Mouse (Mus musculus): Measurements from ENCODE around the gene Fbln2.
A peak's percentile ranks its signal among the peaks of the same experiment; 100 is the strongest.

The Fbln2 gene

DNA sequence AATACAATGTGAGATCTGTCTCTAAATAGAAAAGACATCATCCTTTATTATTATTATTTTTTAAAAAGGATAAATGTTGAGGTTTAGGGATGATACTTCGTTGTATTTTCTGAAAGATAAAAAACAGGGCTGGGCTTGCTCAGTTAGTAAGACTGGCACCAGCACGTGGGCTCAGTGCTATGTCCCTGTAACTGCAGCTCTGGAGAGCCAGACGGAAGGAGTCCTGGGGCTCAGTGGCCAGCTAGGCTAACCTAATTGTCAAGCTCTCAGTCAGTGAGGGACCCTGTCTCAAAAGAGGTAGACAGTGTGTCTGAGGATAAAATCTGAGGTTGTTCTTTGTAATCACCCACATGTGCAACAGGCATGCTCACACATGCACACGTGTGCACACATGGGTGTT lies 19.3 kb downstream of the Fbln2 start:
- no peak for DNase-seq

GRCm38 (mm10) chr6:91233011-91233410 lies 20.8 kb downstream of the Fbln2 start:
- peak; percentile 64 for DNase-seq

- DNase-seq, result no peak
Observed at GRCm38 (mm10) chr6:91233424-91234015, 21.3 kb downstream of the Fbln2 start.

DNA sequence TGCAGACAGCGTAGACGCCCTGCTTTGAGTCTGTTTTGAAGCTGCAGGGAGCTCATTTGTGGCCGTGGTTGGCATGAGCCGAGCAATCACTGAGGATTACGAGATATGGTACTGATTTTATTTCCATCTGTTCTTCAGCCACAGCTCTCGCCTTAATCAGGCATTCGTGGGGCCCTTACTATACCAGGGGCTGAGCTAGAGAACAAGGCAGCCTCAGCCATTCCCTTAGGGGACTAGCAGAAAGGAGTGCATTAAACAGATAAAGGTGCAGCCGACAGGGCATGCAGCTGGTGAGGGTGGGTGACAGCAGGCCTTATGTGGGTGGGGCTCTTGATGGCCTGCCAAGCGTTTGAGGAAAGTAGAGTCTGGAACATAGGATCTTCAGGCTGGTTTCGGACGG lies 23.8 kb downstream of the Fbln2 start:
- DNase-seq, result no peak

DNA sequence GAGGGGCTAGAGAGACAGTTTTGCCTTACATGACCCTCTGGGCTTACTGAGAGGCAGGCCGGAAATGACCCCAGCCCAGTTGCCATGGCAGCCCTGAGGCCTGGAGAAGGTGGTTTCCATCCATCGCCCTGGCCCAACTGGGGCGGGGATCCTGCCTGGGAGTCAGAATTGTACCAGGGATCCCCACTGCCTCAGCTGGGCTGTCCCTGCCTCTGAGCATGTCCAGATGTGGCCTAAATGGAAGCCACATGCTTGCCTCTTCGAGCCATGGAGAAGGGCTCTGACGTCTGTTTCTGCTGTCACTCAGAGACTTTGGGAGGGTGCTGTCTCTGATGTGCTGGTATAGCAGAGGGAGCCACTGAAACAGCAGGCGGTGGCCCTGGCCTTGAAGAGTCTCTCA lies 24.2 kb downstream of the Fbln2 start:
- no peak for DNase-seq

DNA sequence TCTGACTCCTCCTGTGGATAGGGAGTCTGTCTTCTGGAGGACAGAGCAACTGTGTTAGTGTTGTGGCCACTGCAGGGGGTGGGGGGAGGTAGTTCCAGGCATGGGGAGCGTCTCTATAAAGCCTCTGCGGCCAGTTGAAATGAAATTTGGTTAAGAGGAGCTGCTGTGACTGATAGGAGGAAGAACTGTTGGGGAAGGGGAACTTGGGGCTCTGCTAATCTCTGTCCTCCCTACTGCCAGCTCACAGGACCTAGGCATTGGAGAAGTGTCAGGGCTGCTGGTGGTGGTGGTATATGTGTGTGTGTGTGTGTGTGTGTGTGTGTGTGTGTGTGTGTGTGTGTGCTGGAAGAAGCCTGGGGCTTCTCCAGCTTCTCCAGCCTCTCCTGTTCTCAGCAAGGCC lies 25.0 kb downstream of the Fbln2 start:
- DNase-seq, result no peak

GRCm38 (mm10) chr6:91240537-91240936 lies 28.3 kb downstream of the Fbln2 start:
- DNase-seq, result no peak

GRCm38 (mm10) chr6:91240964-91241363 lies 28.7 kb downstream of the Fbln2 start:
- DNase-seq, result peak; percentile 41

GRCm38 (mm10) chr6:91243395-91243794 lies 31.1 kb downstream of the Fbln2 start:
- no peak for DNase-seq

- no peak for DNase-seq
Observed at GRCm38 (mm10) chr6:91244331-91244730, 32.1 kb downstream of the Fbln2 start.

DNA sequence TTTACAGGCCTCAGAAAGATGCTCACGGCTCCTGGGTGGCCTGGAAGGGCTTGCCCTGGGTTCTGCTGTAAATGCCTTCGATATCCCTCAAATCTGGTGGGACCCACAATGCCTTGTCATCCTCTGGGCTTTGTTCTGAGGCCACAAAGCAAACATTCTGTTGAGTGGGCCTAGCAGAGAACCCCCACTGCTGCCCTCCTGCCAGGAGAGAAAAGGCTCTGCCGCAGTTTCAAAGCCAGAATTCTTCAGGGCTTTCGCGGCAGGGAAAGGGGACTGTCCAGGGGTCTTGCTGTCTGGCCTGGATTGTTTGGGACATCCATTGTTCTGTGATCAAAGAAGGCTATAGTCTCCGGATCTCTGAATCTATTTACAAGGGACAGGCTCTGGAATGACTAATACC lies 33.1 kb downstream of the Fbln2 start:
- DNase-seq, result no peak

GRCm38 (mm10) chr6:91247343-91247742 lies 35.1 kb downstream of the Fbln2 start:
- DNase-seq, result no peak

DNA sequence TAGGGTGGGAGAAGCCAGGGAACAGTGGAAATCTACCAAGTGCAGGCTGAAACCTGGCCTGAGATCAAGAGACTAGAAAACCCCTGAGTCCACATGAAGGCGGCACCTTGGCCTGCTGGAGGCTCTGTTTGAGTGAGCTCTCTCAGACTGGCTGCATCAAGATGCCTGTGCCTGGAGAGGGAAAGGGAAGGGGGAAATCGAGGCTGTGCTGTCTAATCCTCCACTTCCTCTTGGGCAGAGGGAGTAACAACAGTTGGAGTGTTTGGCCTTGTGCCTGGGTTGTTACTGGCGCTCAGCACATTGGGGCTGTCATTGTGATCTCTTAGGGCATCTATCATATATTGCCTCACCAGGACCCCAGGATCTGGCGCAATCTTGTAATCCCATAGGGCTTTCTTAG lies 36.4 kb downstream of the Fbln2 start:
- no peak for DNase-seq

DNA sequence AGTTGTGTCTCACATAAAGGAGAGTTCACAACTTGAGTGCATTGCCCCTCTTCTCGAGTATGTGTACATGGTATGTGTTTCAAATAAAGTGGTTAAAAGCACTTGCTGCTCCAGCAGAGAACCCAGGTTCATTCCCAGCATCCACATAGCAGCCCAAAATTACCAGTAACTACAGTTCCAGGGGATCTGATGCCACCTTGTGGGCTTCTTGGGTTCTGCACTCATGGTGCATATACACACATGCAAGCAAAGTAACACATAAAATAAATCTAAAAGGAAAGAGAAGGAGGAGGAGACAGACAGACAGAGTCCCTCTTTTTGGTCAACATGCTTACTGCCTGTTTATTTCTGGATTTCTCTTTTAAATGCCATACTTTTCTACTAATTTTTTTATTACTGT lies 37.5 kb downstream of the Fbln2 start:
- no peak for DNase-seq

DNA sequence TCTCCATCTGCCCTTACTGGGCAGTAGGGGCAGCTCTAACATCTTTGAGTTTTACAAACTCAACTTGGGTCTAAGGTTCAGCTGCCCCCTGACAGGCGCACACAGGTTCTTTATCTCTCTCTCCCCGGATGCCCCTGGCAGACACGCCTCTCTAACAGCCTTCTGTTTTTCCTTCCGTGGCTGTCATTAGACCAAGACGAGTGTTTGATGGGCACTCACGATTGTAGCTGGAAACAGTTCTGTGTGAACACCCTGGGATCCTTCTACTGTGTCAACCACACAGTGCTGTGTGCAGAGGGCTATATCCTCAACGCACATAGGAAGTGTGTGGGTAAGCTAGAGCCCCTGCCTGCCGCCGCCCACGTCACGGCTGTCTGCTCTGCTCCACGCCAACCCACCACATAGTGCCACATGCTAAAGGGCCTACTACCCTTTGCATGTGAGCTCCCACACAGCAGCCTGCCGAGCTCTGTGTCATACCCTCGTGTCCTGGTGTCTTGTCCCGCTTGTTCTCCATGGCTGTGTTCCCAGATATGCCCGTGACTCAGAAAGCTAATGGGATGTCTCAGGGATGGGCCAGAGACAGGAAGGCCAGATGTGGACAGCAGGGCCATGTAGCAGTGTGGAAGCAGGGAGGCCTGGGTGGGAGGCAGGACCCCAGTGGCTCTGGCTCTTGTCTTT lies 47.3 kb downstream of the Fbln2 start:
- DNase-seq, result no peak

GRCm38 (mm10) chr6:91260347-91260986 lies 48.2 kb downstream of the Fbln2 start:
- no peak for DNase-seq

DNA sequence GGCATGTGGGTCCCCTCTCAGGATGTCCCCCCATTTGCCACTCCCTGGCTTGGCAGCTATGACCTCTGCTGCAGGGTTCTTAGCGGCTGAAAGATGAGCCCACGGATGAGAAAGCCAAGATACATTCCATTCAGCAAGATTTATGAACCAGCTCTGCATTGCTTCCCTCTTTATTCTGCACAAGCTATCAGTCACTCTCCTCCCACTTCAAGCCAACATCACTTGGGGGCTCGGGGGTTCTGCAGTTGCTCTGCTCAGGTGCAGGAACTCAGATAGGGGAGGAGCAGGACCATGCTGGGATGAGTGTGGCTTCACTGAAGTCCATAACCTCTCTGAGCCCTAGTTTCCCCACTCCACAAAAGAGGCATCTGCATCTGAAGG lies 48.7 kb downstream of the Fbln2 start:
- no peak for DNase-seq

DNA sequence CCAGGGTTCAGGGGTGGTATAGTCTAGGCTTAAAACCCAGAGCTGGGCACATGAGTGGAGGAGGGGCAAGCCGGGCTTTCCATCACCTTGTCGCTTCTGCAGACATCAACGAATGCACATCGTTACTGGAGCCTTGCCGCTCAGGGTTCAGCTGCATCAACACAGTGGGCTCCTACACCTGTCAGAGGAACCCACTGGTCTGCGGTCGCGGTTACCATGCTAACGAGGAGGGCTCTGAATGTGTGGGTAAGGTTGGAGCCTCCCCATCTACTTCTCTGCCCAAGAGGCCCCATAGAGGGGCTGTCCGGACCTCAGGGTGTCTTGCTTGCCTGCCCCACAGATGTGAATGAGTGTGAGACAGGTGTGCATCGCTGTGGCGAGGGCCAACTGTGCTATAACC lies 53.4 kb downstream of the Fbln2 start:
- no peak for DNase-seq

GRCm38 (mm10) chr6:91266647-91267046 lies 54.4 kb downstream of the Fbln2 start:
- no peak for DNase-seq

DNA sequence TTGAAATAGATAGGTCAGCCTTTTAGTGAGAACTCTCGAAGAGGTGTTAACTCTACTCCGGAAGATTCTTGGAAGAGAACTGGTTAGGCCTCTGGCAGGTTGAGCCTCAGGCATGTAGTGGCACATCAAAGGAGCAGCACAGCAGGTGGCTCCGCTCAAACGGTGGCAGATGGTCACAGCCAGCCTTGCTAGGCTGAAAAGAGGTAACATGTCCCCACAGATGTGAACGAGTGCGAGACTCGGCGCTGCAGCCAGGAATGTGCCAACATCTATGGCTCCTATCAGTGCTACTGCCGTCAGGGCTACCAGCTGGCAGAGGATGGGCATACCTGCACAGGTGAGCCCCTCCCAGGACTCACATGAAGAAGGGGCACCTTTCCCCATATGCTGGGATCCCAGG lies 56.1 kb downstream of the Fbln2 start:
- no peak for DNase-seq

GRCm38 (mm10) chr6:91277549-91277948 lies 65.3 kb downstream of the Fbln2 start:
- DNase-seq, result peak; percentile 55

DNA sequence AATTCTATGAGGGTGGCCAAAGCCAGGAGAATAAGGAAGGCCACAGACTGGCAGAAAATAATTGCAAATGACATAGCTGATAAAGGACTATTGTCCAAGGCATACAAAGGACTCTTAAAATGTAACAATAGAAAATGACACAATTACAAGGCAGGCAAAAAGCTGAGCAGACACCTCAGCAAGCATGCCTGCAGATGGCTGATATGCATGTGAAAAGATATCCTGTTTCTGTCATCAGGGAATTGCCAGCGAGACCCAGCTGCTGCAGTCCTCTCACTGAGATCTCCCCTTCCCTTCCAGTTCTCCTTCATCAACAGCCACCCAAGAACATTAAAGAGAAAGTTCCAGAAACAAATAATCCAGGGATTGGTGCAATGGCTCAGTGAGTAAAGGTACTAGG lies 66.0 kb downstream of the Fbln2 start:
- no peak for DNase-seq

DNA sequence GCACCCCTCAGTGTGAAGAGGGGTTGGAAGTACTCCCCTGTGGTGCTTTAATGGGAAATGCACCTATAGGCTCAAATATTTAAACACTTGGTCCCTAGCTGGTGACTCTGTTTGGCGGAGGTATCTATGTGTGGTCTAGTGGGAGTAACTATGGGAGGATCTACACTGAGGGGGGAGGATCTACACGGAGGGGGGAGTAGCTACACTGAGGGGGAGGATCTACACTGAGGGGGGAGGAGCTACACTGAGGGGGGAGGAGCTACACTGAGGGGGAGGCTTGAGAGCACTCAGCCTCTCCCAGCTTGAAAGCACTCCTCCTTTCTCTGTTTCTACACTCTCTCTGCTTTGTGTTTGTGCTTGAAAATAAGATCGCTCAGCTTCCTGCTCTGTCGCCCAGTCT lies 67.2 kb downstream of the Fbln2 start:
- no peak for DNase-seq

DNA sequence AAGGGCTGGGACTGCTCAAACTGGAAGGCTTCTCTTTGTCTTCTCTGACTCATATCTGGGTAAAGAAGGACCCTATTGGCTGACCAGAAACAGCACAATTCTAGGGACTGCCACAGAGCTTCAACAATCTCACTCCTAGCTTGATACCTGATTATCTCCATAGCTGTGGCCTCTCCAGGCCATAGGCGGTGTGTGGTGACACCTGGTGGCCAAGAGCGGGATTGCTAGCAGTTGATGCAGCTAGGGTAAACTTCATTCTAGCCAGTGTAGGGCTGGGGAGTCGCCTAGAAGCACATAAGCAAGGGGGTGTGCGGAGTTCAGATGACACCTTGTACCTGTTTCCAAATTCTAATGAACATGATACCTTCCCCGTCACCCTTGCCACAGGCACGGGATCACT lies 69.0 kb downstream of the Fbln2 start:
- DNase-seq, result peak; percentile 89

GRCm38 (mm10) chr6:91281747-91282146 lies 69.5 kb downstream of the Fbln2 start:
- no peak for DNase-seq
